Mouse (Mus musculus): ENCODE data around the gene Lpar6. TPM values are rescaled to one million over a fixed set of nuclear protein-coding genes. Genes with fewer than 3 reads are reported as not detected.

Lpar6 gene
- polyA plus RNA-seq (2015; fragmentation: Nextera tagmentation; extraction: Ambion mirVana) = 14.4 TPM in 2 replicates

- peak within 1 kb of the TSS; percentile 58 for H3K9ac ChIP-seq
- peak within 1 kb of the TSS; percentile 93 for H3K27ac ChIP-seq
- under 1% methylated on average over 19 of the region's 19 CpGs for WGBS
- no peaks in the 10 kb centered on the region for H3K9me3 ChIP-seq
- H3K4me3 ChIP-seq = peak within 1 kb of the TSS; percentile 54
- H3K27me3 ChIP-seq = no peaks in the 10 kb centered on the region
- 0 out of 2 replicates have a peak, but pooled peaks cover 6% of the 10 kb centered on the region for H3K36me3 ChIP-seq
- peak; percentile 87; the same call in 1 of the 2 replicates for ATAC-seq (ENCODE audit: borderline replicate concordance, extremely low read depth, low FRiP score, low TSS enrichment)
- peaks cover 14% of the 10 kb centered on the region for H3K4me1 ChIP-seq
- peak within 1 kb of the TSS; percentile 57 for H3K4me2 ChIP-seq
These were observed at the start of gene Lpar6 for GRCm38 (mm10) chr14:73237848-73238321. TSS of gene Lpar6 (plus strand) at chr14:73237895.

- H3K36me3 ChIP-seq = peaks cover 6% of the 10 kb centered on the region; the same call in 1 of the 2 replicates
- no peak overlapping the region for H3K27ac ChIP-seq
- no peak for ATAC-seq (ENCODE audit: borderline replicate concordance, extremely low read depth, low FRiP score, low TSS enrichment)
- no peaks in the 10 kb centered on the region for H3K9me3 ChIP-seq
- H3K27me3 ChIP-seq = no peaks in the 10 kb centered on the region
- H3K4me2 ChIP-seq = no peak overlapping the region
- WGBS = 70% methylated on average over 5 of the region's 5 CpGs
- H3K9ac ChIP-seq = no peak overlapping the region
- H3K4me1 ChIP-seq = no peaks in the 10 kb centered on the region
- no peak overlapping the region for H3K4me3 ChIP-seq
These were observed 38.6 kb upstream of the Lpar6 start for GRCm38 (mm10) chr14:73199058-73199457.

GRCm38 (mm10) chr14:73201447-73201846, 36.2 kb upstream of the Lpar6 start:
- ATAC-seq (ENCODE audit: borderline replicate concordance, extremely low read depth, low FRiP score, low TSS enrichment) = no peak
- WGBS = 39% methylated on average over 3 of the region's 3 CpGs
- Histone ChIP-seq H3K27ac (no peak overlapping the region), H3K4me1 (no peaks in the 10 kb centered on the region), H3K27me3 (no peaks in the 10 kb centered on the region), H3K36me3 (no peaks in the 10 kb centered on the region), H3K9me3 (no peaks in the 10 kb centered on the region), H3K4me3 (no peak overlapping the region), H3K4me2 (no peak overlapping the region), H3K9ac (no peak overlapping the region)

- no peaks in the 10 kb centered on the region for H3K36me3 ChIP-seq
- H3K9me3 ChIP-seq = no peaks in the 10 kb centered on the region
- no peaks in the 10 kb centered on the region for H3K27me3 ChIP-seq
- no peak overlapping the region for H3K9ac ChIP-seq
- H3K4me2 ChIP-seq = no peak overlapping the region
- H3K27ac ChIP-seq = no peak overlapping the region
- 65% methylated on average over 3 of the region's 3 CpGs for WGBS
- no peak for ATAC-seq (ENCODE audit: borderline replicate concordance, extremely low read depth, low FRiP score, low TSS enrichment)
- no peaks in the 10 kb centered on the region for H3K4me1 ChIP-seq
- H3K4me3 ChIP-seq = no peak overlapping the region
These were observed 33.7 kb upstream of the Lpar6 start for GRCm38 (mm10) chr14:73204016-73204415.

- Histone ChIP-seq H3K4me1 (peaks cover 3% of the 10 kb centered on the region; the same call in 1 of the 2 replicates), H3K4me3 (no peak overlapping the region), H3K9ac (no peak overlapping the region), H3K27me3 (no peaks in the 10 kb centered on the region), H3K9me3 (no peaks in the 10 kb centered on the region), H3K4me2 (no peak overlapping the region), H3K36me3 (no peaks in the 10 kb centered on the region), H3K27ac (no peak overlapping the region)
- no peak for ATAC-seq (ENCODE audit: borderline replicate concordance, extremely low read depth, low FRiP score, low TSS enrichment)
These were observed 28.4 kb upstream of the Lpar6 start for GRCm38 (mm10) chr14:73209262-73209661.

GRCm38 (mm10) chr14:73210196-73210595, 27.5 kb upstream of the Lpar6 start:
- Histone ChIP-seq H3K9me3 (no peaks in the 10 kb centered on the region), H3K27ac (no peak overlapping the region), H3K4me2 (no peak overlapping the region), H3K36me3 (no peaks in the 10 kb centered on the region), H3K27me3 (no peaks in the 10 kb centered on the region), H3K4me1 (peaks cover 3% of the 10 kb centered on the region; the same call in 1 of the 2 replicates), H3K4me3 (no peak overlapping the region), H3K9ac (no peak overlapping the region)
- 88% methylated on average over 8 of the region's 8 CpGs for WGBS
- ATAC-seq (ENCODE audit: borderline replicate concordance, extremely low read depth, low FRiP score, low TSS enrichment) = no peak

- no peaks in the 10 kb centered on the region for H3K9me3 ChIP-seq
- no peak overlapping the region for H3K9ac ChIP-seq
- peaks cover 3% of the 10 kb centered on the region; the same call in 1 of the 2 replicates for H3K4me1 ChIP-seq
- no peak for ATAC-seq (ENCODE audit: borderline replicate concordance, extremely low read depth, low FRiP score, low TSS enrichment)
- 91% methylated on average over 5 of the region's 5 CpGs for WGBS
- no peak overlapping the region for H3K27ac ChIP-seq
- no peak overlapping the region for H3K4me3 ChIP-seq
- H3K4me2 ChIP-seq = no peak overlapping the region
- H3K36me3 ChIP-seq = no peaks in the 10 kb centered on the region
- no peaks in the 10 kb centered on the region for H3K27me3 ChIP-seq
These were observed 26.2 kb upstream of the Lpar6 start for GRCm38 (mm10) chr14:73211477-73211876.

GRCm38 (mm10) chr14:73217062-73217461, 20.6 kb upstream of the Lpar6 start:
- ATAC-seq (ENCODE audit: borderline replicate concordance, extremely low read depth, low FRiP score, low TSS enrichment) = no peak
- H3K27me3 ChIP-seq = no peaks in the 10 kb centered on the region
- H3K4me1 ChIP-seq = no peaks in the 10 kb centered on the region
- no peaks in the 10 kb centered on the region for H3K9me3 ChIP-seq
- H3K4me3 ChIP-seq = no peak overlapping the region
- H3K9ac ChIP-seq = no peak overlapping the region
- H3K27ac ChIP-seq = no peak overlapping the region
- H3K4me2 ChIP-seq = no peak overlapping the region
- 86% methylated on average over 1 of the region's 1 CpGs for WGBS
- H3K36me3 ChIP-seq = no peaks in the 10 kb centered on the region

- Histone ChIP-seq H3K36me3 (no peaks in the 10 kb centered on the region), H3K27ac (no peak overlapping the region), H3K4me3 (no peak overlapping the region), H3K4me2 (no peak overlapping the region), H3K9ac (no peak overlapping the region), H3K4me1 (peaks cover 5% of the 10 kb centered on the region; the same call in 1 of the 2 replicates), H3K27me3 (no peaks in the 10 kb centered on the region), H3K9me3 (no peaks in the 10 kb centered on the region)
- 80% methylated on average over 9 of the region's 9 CpGs for WGBS
- ATAC-seq (ENCODE audit: borderline replicate concordance, extremely low read depth, low FRiP score, low TSS enrichment) = no peak
These were observed 15.3 kb upstream of the Lpar6 start for GRCm38 (mm10) chr14:73222316-73222970.

GRCm38 (mm10) chr14:73226346-73226745, 11.3 kb upstream of the Lpar6 start:
- no peaks in the 10 kb centered on the region for H3K36me3 ChIP-seq
- no peaks in the 10 kb centered on the region for H3K27me3 ChIP-seq
- no peak overlapping the region for H3K4me2 ChIP-seq
- H3K9ac ChIP-seq = no peak overlapping the region
- H3K9me3 ChIP-seq = no peaks in the 10 kb centered on the region
- peaks cover 5% of the 10 kb centered on the region; the same call in 1 of the 2 replicates for H3K4me1 ChIP-seq
- ATAC-seq (ENCODE audit: borderline replicate concordance, extremely low read depth, low FRiP score, low TSS enrichment) = no peak
- no peak overlapping the region for H3K27ac ChIP-seq
- WGBS = 64% methylated on average over 3 of the region's 3 CpGs
- H3K4me3 ChIP-seq = no peak overlapping the region

GRCm38 (mm10) chr14:73226849-73227248, 10.8 kb upstream of the Lpar6 start:
- Histone ChIP-seq H3K4me1 (peaks cover 5% of the 10 kb centered on the region; the same call in 1 of the 2 replicates), H3K36me3 (no peaks in the 10 kb centered on the region), H3K27me3 (no peaks in the 10 kb centered on the region), H3K9me3 (no peaks in the 10 kb centered on the region), H3K9ac (no peak overlapping the region), H3K27ac (no peak overlapping the region), H3K4me2 (no peak overlapping the region), H3K4me3 (no peak overlapping the region)
- ATAC-seq (ENCODE audit: borderline replicate concordance, extremely low read depth, low FRiP score, low TSS enrichment) = no peak; the same call in 1 of the 2 replicates
- WGBS = 12% methylated on average over 1 of the region's 1 CpGs

GRCm38 (mm10) chr14:73231286-73231982, 6.3 kb upstream of the Lpar6 start:
- no peaks in the 10 kb centered on the region for H3K9me3 ChIP-seq
- WGBS = 39% methylated on average over 5 of the region's 5 CpGs
- no peak overlapping the region for H3K27ac ChIP-seq
- H3K4me2 ChIP-seq = no peak overlapping the region
- peaks cover 17% of the 10 kb centered on the region for H3K4me1 ChIP-seq
- H3K9ac ChIP-seq = no peak overlapping the region
- no peaks in the 10 kb centered on the region for H3K36me3 ChIP-seq
- no peak for ATAC-seq (ENCODE audit: borderline replicate concordance, extremely low read depth, low FRiP score, low TSS enrichment)
- no peaks in the 10 kb centered on the region for H3K27me3 ChIP-seq
- no peak overlapping the region for H3K4me3 ChIP-seq

All from lung, embryonic 15.5 days (tissue).